Mouse (Mus musculus) testis, postnatal 10 days (tissue): ENCODE results near the gene Gm3591.
"Not testable (repeated sequence)": the region's sequence is repeated elsewhere in the genome, so short reads cannot be mapped to it uniquely, and the experiment has no call there.

Experiments
- DNase-seq: peaks from one replicate; pipeline ENCODE4 v3.0.0; 2021; ENCODE audit warnings: low spot score

Gm3591 gene

GRCm38 (mm10) chr14:6412382-6412781, at the start of gene Gm3591:
Gene Gm3591, minus strand, starts transcription at chr14:6412482.
- not testable (repeated sequence) for DNase-seq

DNA sequence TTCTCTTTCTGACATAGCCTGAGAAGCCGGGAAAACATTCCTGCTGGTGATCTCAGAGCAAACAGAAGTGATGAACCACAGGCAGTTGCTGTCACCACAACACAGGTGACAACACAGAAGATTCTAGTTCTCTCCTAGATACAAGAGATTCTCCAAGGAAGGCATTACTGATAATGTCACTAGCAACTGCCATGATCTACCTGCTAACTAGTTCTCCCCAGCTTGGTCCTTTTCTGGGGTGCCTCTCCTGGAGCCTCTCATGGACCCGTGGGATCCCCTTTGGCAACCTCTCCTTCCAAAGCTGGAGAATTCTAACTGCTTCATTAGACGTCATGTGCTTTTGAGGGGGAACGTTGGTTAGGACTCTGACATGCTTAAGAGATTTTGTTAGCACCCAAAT, 32.2 kb upstream of the Gm3591 start, which contains the start of gene Gm3594:
TSS of gene Gm3594 (minus strand) at position 101 of the 400 bp plus-strand sequence.
- DNase-seq = not testable (repeated sequence)

DNA sequence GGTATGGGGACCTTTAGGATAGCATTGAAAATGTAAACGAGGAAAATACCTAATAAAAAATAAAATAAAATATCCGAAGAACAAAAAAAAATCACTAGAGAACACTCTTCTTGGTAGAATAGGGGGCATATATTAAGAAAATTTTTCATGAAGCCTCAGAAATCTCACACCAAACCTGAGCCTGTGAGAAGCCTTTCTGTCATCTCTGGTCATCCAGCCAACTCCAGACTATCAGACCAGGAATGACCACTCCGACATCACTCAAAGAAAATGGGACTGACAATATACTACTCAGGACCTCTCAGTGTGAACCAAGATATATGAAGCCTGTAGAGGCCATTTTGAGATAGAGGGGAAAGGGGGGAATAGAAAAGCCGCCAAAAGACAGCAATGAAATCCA, 28.5 kb upstream of the Gm3591 start:
- peak; percentile 34 for DNase-seq

DNA sequence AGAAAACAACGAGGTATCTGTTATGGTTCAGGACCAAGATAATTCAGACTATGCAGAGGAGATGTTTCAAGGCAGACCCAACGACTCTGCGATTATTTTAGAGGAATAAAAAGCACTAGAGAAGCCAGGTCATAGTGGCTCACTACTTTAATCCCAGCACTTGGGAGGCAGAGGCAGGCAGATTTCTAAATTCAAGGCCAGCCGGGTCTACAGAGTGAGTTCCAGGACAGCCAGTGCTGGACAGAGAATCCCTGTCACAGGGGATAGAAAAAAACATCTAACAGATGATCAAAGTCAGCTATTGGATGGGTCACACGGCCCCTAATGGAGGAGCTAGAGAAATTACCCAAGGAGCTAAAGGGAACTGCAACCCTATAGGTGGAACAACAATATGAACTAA, 27.9 kb upstream of the Gm3591 start:
- DNase-seq = peak; percentile 38

GRCm38 (mm10) chr14:6426766-6427165, 14.5 kb upstream of the Gm3591 start:
- peak; percentile 43 for DNase-seq

GRCm38 (mm10) chr14:6426353-6426752, 14.1 kb upstream of the Gm3591 start:
- DNase-seq = peak; percentile 26

GRCm38 (mm10) chr14:6390219-6390618, 22.1 kb downstream of the Gm3591 start, which contains the start of gene Gm16440:
Gene Gm16440, minus strand, starts transcription at chr14:6390319.
- not testable (repeated sequence) for DNase-seq
